Mouse (Mus musculus) liver, embryonic 15.5 days (tissue): ENCODE measurements at regions not wholly inside any gene's neighbourhood (a gene's known extent, or its start where the extent isn't known, plus 50 kb on each side); places are given as distances from the start of the nearest gene placed in this dataset.

Experiments used
- ATAC-seq: fragments of 200-750 bp; cut with Nextera tagmentation; 2 replicates; pipeline ENCODE4 v1.8.0; 2017; ENCODE audit warnings: moderate number of reproducible peaks, mild to moderate bottlenecking, moderate library complexity; ENCODE audit not compliant: insufficient read depth
- H3K27ac ChIP-seq: fragments of 300-500 bp; sonication (generic); replicated peaks from 2 replicates; pipeline ENCODE4 v1.5.1; 2015; ENCODE audit warnings: mild to moderate bottlenecking, inconsistent platforms
- H3K27me3 ChIP-seq: fragments of 300-500 bp; sonication (generic); 2 replicates; pipeline ENCODE4 v1.6.1; 2015; ENCODE audit warnings: mild to moderate bottlenecking, inconsistent platforms
- H3K36me3 ChIP-seq: fragments of 300-500 bp; sonication (generic); replicated peaks from 2 replicates; pipeline ENCODE4 v1.6.1; 2015; ENCODE audit warnings: moderate library complexity, mild to moderate bottlenecking, inconsistent platforms
- H3K4me1 ChIP-seq: fragments of 300-500 bp; sonication (generic); replicated peaks from 2 replicates; pipeline ENCODE4 v1.6.1; 2015; ENCODE audit warnings: inconsistent platforms
- H3K4me2 ChIP-seq: fragments of 300-500 bp; sonication (generic); 2 replicates; pipeline ENCODE4 v1.6.1; 2015; ENCODE audit warnings: moderate library complexity, mild to moderate bottlenecking, inconsistent platforms
- H3K4me3 ChIP-seq: fragments of 300-500 bp; sonication (generic); replicated peaks from 2 replicates; pipeline ENCODE4 v1.5.1; 2015; ENCODE audit warnings: mild to moderate bottlenecking, inconsistent platforms
- H3K9ac ChIP-seq: fragments of 300-500 bp; sonication (generic); 2 replicates; pipeline ENCODE4 v1.6.1; 2015; ENCODE audit warnings: moderate library complexity, mild to moderate bottlenecking, inconsistent platforms
- H3K9me3 ChIP-seq: fragments of 300-500 bp; sonication (generic); replicated peaks from 2 replicates; pipeline ENCODE4 v1.6.1; 2016; ENCODE audit warnings: inconsistent platforms
- WGBS: fragments of 180-500 bp; shearing (Covaris S2); methylation state at CpG from one replicate; pipeline ENCODE4 v1.1.7; 2015; ENCODE audit warnings: mixed read lengths; ENCODE audit not compliant: insufficient replicate concordance; 5-methylcytosine and 5-hydroxymethylcytosine counted together

DNA sequence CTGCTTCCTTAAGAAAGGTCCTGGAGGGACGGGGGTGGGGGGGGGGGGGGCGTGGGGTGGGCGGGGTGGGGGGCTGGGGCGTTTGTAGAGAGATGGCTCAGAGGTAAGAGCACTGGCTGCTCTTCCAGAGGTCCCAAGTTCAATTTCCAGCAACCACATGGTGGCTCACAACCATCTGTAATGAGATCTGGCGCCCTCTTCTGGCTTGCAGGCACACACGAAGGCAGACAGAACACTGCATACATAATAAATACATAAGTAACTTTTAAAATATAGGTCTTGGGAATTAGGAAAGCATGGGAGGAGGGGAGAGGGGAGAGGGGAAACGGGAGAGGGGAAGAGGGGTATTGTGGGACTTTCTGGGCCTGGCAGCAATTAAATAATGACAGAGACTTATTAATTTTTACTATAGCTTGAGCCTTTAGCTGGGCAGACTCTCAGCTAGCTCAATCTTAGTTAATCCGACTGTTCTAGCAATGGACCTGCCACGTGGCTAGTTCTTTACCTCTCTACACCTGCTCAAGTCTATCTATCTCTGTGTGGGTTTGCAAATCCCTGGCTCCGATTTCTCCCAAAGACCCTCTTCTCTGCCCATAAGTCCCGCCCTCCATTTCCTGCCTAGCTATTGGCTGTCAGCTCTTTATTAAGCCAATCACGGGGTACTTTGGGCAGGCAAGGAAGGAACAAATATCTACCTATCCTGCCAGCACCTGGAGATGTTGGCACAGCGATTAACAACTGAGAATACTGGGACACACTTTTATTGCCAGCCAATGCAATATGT is 64.1 kb upstream of the Rpl34 start:
- no peak for ATAC-seq
- no peak overlapping the region for H3K9ac ChIP-seq
- no peaks in the 10 kb centered on the region for H3K36me3 ChIP-seq
- H3K4me1 ChIP-seq = peaks cover 9% of the 10 kb centered on the region
- H3K4me3 ChIP-seq = no peak overlapping the region
- H3K27ac ChIP-seq = no peak overlapping the region
- WGBS = 32% methylated on average over 12 of the region's 13 CpGs
- H3K27me3 ChIP-seq = no peaks in the 10 kb centered on the region
- no peaks in the 10 kb centered on the region for H3K9me3 ChIP-seq
- no peak overlapping the region for H3K4me2 ChIP-seq

DNA sequence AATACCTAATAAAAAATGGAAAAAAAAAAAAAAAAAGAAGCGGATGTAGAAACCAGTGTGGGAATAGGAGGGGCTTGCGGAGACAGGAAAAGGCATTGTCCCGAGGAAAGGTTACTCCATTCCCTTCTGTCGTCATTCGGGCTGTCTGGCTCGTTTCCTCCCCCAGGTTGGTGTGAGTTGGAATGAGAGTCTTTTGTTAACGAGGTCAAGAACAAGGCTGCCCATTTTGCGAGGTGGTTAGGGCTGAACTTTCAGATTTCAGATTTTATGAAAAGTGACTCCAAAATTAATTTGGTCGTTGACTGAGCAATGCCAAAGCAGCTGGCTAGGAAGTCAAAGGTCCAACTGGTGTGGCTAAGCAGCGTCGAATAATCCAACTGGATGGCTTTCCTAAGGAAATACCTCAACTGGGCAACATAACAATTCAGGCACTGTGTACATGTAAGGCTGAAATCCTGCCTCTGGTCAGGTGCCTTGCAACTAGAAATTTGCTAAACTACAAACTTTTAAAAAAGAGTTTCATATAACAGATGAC is 50.6 kb upstream of the Rpl34 start:
- no peaks in the 10 kb centered on the region for H3K9me3 ChIP-seq
- ATAC-seq = no peak
- 51% methylated on average over 11 of the region's 11 CpGs for WGBS

More for the DNA sequence above, 50.6 kb upstream of the Rpl34 start:
- H3K36me3 ChIP-seq = no peaks in the 10 kb centered on the region
- H3K27me3 ChIP-seq = no peaks in the 10 kb centered on the region
- H3K4me2 ChIP-seq = no peak overlapping the region
- no peaks in the 10 kb centered on the region for H3K4me1 ChIP-seq
- H3K9ac ChIP-seq = no peak overlapping the region
- no peak overlapping the region for H3K4me3 ChIP-seq
- no peak overlapping the region for H3K27ac ChIP-seq
